Mouse (Mus musculus): ENCODE data around the gene Hnf4a. TPM values are rescaled to one million over a fixed set of nuclear protein-coding genes. Genes with fewer than 3 reads are reported as not detected.
"Not testable (repeated sequence)": the region's sequence is repeated elsewhere in the genome, so short reads cannot be mapped to it uniquely, and the experiment has no call there.

The Hnf4a gene
- total RNA-seq (2015; ENCODE audit: low replicate concordance) (not detected in 2 replicates), total RNA-seq (2017; ENCODE audit: low replicate concordance) (not detected in 2 replicates)

DNA sequence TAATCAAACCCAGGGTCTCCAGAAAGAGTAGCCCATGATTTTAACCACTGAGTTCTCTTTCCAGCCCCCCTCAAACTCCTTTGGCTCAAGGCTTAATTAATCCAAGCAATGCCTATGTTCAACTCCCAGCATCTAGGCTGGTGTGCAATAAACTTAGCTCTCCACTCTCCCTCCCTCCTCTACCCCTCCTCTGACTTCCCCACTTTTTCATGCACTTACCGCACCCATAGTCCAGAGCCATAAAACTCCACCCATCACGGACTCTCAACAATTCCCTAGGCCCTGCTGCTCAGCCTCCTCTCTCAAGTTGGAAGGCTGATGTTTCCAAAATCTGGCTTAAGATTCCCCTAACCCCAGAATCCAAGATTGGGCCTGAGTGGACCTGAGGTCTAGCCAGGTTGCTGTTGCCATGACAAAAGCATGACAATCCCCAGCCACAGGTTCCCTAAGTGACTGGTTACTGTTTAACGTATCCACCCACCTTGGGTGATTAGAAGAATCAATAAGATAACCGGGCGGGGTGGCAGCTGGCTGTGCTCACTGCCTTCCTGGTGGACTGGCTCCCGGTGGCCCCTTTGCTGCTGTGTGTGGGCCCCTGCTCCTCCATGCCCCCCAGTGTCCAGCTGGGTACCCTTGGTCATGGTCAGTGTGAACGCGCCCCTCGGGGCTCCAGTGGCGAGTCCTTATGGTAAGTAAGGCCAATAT, at the start of gene Hnf4a:
Gene Hnf4a, plus strand, starts transcription at position 509 of the 705 bp plus-strand sequence.
- no peak for ATAC-seq (replicated peaks; ENCODE audit: low FRiP score, poor library complexity, severe bottlenecking)

DNA sequence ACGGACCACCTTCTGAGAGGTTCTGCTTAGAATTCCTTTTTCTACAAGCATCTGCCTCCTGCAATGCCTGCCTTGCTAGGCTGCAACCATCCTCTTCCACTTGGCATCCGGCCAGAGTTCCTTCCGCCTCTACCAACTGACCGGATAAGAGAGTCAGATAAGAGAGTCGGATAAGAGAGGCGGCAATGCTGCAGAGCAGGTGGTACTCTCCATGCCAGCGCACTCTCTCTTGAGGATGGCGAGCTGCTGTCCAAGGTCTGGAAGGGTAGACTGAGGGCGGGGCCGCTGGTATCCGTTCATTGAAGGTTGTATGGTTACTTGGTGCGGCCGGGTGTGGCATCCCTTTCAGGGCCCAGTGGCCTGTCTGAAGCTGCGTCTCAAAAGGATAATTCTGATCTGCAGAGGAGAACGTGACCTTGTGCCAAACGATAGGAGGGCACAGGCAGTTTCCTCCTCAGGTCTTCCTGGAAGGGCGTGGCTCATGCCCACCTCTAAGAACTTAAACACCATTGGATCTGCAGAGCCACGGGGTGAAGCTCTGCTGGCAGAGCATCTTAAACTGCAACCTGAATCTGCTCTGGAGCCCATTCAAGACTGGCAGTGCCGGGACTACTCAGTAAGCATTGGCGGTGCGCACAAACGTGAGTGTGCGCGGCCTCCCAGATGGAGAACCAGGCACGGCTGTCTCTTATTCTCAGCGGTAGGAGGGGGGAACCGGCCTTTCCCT, 47.9 kb upstream of the Hnf4a start:
- ATAC-seq (replicated peaks; ENCODE audit: low FRiP score, poor library complexity, severe bottlenecking) = no peak

- no peak for ATAC-seq (replicated peaks; ENCODE audit: low FRiP score, poor library complexity, severe bottlenecking)
Observed at GRCm38 (mm10) chr2:163459380-163459779, 47.2 kb upstream of the Hnf4a start.

DNA sequence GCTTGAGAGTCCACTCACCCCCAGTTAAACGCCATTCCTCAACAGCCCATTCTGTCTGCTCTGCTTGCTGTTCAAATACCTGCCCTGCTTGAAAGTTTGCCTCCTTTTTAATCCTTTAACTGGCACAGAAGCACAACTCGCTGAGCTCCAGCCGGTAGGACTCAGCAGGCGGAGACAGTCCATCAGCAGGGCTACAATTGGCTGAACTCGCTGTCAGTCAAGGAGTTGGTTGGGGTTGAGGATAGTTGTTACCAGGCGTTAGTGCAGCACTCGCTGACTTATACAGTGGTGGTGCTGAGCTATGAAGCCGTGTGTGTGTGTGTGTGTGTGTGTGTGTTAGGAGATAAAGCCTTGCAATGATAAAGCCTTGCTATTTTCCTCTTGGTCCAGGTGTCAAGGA, 46.0 kb upstream of the Hnf4a start:
- no peak for ATAC-seq (replicated peaks; ENCODE audit: low FRiP score, poor library complexity, severe bottlenecking)

DNA sequence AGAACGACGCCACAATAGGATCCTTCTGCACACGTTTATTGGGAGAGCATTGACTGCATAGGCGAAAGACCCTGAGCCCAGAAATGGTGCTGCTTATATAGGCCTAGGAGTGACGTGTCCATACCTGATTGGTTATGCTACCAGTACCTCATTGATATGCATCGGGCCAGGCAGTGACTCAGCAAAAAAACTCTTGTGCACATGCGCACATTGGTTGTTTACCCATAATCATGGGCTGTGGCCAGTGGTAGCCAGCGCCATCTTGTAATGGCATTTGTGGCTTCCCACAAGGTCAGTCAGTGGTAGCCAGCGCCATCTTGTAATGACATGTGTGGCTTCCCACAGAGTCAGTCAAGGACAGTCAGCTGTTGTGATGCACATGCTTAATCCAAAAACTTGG, 45.3 kb upstream of the Hnf4a start:
- not testable (repeated sequence) for ATAC-seq (replicated peaks; ENCODE audit: low FRiP score, poor library complexity, severe bottlenecking)

- no peak for ATAC-seq (replicated peaks; ENCODE audit: low FRiP score, poor library complexity, severe bottlenecking)
Observed at GRCm38 (mm10) chr2:163462386-163462785, 44.2 kb upstream of the Hnf4a start.

- ATAC-seq (replicated peaks; ENCODE audit: low FRiP score, poor library complexity, severe bottlenecking) = no peak
Observed at GRCm38 (mm10) chr2:163462801-163463200, 43.8 kb upstream of the Hnf4a start.

DNA sequence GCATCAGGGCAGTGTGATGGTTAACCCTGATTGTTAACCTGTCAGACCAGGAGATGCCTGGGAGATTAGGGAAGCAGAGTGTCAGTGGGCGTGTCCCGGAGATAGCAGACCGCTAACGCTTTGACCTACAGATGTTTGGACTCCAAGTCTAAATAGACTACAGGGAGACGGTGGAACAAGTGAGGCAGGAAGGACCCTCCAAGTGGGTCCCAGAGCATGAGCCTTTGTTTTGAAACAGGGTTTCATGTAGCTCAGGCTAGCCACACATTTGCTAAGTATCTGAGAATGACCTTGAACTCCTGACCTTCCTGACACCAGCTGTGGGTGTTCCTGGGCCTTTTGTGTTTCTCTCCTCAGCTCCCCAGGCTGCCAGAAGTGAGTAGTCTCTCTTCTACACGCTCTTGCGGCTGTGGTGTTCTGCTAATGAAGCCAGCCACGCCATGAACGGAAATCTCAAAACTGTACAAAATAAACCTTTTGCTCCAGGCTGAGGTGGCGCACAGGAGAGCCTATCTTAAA, 43.3 kb upstream of the Hnf4a start:
- no peak for ATAC-seq (replicated peaks; ENCODE audit: low FRiP score, poor library complexity, severe bottlenecking)

- ATAC-seq (replicated peaks; ENCODE audit: low FRiP score, poor library complexity, severe bottlenecking) = no peak
Observed at GRCm38 (mm10) chr2:163463998-163464397, 42.6 kb upstream of the Hnf4a start.

- no peak for ATAC-seq (replicated peaks; ENCODE audit: low FRiP score, poor library complexity, severe bottlenecking)
Observed at GRCm38 (mm10) chr2:163464562-163464961, 42.0 kb upstream of the Hnf4a start.

GRCm38 (mm10) chr2:163466771-163467170, 39.8 kb upstream of the Hnf4a start:
- no peak for ATAC-seq (replicated peaks; ENCODE audit: low FRiP score, poor library complexity, severe bottlenecking)

DNA sequence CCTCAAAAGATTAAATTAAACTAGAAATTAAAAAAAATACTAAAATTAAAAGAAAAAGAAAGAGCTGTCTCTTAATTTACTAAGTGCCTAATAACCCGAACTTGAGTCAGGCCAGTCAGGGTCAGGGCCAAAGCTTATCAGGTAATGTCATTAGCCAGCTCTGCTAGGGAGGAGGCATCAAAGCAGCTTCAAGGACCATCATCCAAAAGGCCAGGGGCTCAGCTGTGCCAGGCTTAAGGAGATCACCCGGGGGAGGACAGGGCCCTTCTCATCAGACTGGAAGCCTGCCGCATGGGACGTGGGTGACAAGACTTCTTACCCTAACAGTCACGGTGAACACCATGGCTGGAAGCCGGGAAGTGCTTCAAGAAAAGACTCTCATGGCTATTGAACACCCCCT, 39.0 kb upstream of the Hnf4a start:
- ATAC-seq (replicated peaks; ENCODE audit: low FRiP score, poor library complexity, severe bottlenecking) = no peak

- no peak for ATAC-seq (replicated peaks; ENCODE audit: low FRiP score, poor library complexity, severe bottlenecking)
Observed at GRCm38 (mm10) chr2:163468866-163469265, 37.7 kb upstream of the Hnf4a start.

DNA sequence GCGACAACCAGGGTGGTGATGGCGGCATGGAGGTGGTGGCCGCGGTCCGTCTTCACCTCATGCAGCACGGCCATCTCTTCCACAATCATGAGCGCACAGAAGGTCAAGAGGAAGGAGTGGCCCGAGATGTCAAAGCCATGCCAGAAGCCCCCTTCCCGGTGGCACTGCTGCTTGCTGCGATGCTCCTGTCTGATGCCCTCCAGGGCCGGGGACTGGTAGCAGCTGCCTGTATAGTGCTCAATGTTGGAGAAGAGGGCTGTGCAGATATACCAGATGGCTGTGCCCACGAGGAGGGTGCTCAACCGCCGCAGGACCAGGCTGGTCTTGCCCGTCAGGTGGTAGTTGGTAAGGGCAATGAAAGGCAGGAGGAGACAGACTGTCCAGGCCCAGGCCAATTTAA, 36.9 kb upstream of the Hnf4a start:
- no peak for ATAC-seq (replicated peaks; ENCODE audit: low FRiP score, poor library complexity, severe bottlenecking)

GRCm38 (mm10) chr2:163471136-163471535, 35.5 kb upstream of the Hnf4a start:
- ATAC-seq (replicated peaks; ENCODE audit: low FRiP score, poor library complexity, severe bottlenecking) = no peak

GRCm38 (mm10) chr2:163471710-163472465, 34.7 kb upstream of the Hnf4a start:
- ATAC-seq (replicated peaks; ENCODE audit: low FRiP score, poor library complexity, severe bottlenecking) = peak; percentile 2; the same call in 1 of the 2 replicates

- peak; percentile 91 for ATAC-seq (replicated peaks; ENCODE audit: low FRiP score, poor library complexity, severe bottlenecking)
Observed at GRCm38 (mm10) chr2:163472466-163472851, 34.1 kb upstream of the Hnf4a start, which contains the start of gene Fitm2. TSS of gene Fitm2 (minus strand) at chr2:163472629.

DNA sequence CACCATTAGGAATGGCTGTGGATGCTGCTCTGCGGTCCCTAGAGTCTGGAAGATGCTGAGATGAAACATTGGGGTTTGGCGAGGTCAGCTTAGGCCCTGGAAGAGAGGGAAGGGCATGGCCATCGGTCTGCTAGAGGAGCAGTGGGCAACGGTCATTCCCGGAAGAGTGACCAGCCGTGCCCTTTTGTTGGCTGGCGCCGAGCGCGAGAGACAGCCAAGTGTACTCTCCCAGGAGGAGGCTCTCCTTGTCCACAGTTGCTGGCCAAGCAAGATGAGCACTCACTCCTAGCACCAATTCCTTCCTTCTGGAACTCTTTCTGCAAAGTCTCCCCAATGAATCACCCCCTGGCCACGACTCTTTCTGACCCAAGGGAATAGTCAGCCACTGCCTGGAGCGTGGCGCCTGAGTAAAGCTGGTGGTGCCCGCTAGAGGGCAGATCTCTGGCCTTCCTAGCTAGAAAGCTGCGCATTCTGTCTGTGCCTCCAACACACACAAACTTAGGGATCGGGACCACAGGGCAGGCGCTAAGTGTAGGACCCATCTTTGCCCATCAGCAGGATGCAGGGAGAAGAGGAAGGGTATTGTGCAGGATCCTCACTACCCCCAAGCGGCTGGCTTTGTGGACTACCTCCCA, 26.3 kb upstream of the Hnf4a start:
- ATAC-seq (replicated peaks; ENCODE audit: low FRiP score, poor library complexity, severe bottlenecking) = no peak

DNA sequence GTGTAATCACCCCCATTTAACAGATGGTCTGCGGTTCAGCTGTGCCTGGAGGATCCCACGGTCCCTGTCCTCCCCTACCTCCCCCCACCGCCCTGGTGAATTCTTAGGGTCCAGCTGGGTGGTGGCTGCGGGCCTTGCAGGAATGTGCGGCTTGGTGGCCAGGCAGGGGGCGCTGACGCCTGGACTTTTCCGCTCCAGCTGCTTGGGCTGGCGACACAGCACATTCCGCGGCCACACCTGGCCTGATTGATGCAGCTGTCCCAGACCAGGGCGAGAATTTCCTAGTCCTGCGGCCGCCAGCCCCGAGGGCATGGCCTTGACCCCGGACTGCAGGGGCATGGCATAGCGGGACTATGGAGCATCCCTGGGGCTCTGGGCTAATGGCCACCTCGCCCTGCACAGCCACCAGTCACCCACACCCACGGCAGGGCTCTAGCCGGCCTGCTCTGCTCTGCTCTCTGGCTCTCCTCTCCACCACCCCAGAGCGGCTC, 25.0 kb upstream of the Hnf4a start:
- 0 out of 2 replicates have a peak, but pooled peaks have one; percentile 10 for ATAC-seq (replicated peaks; ENCODE audit: low FRiP score, poor library complexity, severe bottlenecking)

- ATAC-seq (replicated peaks; ENCODE audit: low FRiP score, poor library complexity, severe bottlenecking) = no peak
Observed at GRCm38 (mm10) chr2:163487360-163487759, 19.2 kb upstream of the Hnf4a start.

Measured in erythroid progenitor cell, adult 5-6 weeks (primary cell).